Mouse (Mus musculus): ENCODE results near the gene Ptges3l.
"Not testable (repeated sequence)": the region's sequence is repeated elsewhere in the genome, so short reads cannot be mapped to it uniquely, and the experiment has no call there.

The Ptges3l gene

GRCm38 (mm10) chr11:101457631-101458030 is 32.5 kb upstream of the Ptges3l start:
- DNase-seq (ENCODE audit: low spot score in 2 of 2): no peak

- DNase-seq (ENCODE audit: low spot score in 2 of 2): no peak
Measured at GRCm38 (mm10) chr11:101455627-101456026, 30.5 kb upstream of the Ptges3l start.

DNA sequence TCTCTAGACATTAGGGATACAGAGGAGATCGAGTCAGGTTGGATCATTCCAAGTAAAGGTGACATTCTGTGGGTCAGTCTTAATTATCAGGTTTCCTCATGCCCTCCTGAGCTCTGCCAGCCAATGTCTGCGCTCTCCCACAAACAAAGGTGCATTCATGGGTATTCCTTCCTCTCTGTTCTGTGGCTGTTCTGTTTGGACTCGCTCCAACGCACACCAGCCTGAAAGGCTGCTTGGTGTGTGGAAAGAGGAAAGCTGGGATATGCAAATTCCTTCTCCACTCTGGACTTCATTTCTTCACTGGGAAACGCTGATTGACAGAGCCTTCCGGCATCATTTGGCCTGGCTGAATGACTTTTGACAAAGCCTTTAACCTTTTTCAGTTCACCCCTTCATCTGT is 29.6 kb upstream of the Ptges3l start:
- DNase-seq (ENCODE audit: low spot score in 2 of 2): no peak

DNA sequence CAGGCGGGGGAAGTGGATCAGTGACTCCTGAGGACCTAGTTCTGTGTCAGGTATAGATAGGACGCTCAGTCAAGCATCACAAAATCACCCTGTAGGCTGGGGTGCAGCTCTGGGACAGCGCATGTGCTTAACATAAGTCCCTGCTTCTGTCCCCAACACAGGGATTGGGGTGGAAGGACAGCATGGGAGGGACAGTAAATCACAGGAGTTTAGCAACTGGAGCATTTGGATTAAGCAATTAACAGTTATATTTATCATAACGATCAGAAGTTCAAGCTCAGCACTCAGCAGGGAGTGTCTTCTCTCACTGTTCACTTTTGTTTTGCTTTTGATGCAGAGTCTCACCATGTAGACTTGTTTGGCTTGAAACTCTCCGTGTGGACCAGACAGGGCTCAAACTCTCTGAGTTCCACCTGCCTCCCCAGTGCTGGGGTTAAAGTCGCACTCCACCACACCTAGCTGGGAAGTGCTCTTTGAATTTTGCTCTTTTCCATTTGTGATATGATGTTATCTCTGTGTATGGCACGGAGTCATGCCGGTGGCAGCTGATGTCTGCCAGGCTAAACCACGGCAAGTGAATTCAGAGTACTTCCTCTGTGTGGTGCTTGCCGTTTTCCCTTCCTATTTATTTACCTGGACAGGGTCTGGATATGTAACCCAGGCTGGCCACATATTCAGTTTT is 27.1 kb upstream of the Ptges3l start:
- no peak for DNase-seq (ENCODE audit: low spot score in 2 of 2)

- no peak for DNase-seq (ENCODE audit: low spot score in 2 of 2)
Measured at GRCm38 (mm10) chr11:101451536-101451935, 26.4 kb upstream of the Ptges3l start.

DNA sequence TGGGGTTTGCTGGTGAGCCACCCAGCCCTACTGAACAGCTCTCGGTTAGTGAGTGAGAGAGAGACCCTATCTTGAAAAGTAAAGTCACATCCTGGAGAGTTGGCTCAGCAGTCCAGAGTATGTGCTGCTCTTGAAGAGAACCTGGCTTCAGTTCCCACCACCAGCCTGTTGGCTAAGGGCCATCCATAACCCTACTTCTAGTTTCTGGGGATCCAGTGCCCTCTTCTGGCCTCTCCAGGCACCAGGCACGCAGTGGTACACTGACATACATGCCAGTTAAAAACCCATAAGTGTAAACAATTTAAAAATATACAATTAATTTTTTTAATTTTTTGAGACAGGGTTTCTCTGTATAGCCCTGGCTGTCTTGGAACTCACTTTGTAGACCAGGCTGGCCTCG is 25.3 kb upstream of the Ptges3l start:
- no peak for DNase-seq (ENCODE audit: low spot score in 2 of 2)

GRCm38 (mm10) chr11:101449596-101449995 is 24.5 kb upstream of the Ptges3l start:
- not testable (repeated sequence) for DNase-seq (ENCODE audit: low spot score in 2 of 2)

DNA sequence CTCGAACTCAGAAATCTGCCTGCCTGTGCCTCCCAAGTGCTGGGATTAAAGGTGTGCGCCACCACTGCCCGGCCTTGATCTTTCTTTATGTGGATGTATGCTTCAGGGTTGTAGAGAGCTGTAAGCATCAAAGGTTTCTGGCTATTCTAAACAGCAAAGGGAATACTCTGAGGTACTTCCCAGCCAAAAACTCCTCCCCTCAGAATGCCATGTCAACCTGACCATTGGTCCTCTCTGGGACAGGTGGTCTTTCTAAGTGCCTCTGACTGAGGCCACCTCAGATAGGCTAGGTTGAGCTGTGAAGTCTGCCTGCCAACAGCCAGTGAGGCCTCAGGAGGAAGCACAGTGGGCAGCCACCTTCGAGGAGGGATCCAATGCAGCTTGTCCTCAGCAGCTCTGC is 23.8 kb upstream of the Ptges3l start:
- DNase-seq (ENCODE audit: low spot score in 2 of 2): no peak

- DNase-seq (ENCODE audit: low spot score in 2 of 2): no peak
Measured at GRCm38 (mm10) chr11:101448274-101448746, 23.2 kb upstream of the Ptges3l start, which contains the start of gene Ifi35. Gene Ifi35 (plus strand): TSS chr11:101448407.

- no peak for DNase-seq (ENCODE audit: low spot score in 2 of 2)
Measured at GRCm38 (mm10) chr11:101447786-101448185, 22.7 kb upstream of the Ptges3l start.

DNA sequence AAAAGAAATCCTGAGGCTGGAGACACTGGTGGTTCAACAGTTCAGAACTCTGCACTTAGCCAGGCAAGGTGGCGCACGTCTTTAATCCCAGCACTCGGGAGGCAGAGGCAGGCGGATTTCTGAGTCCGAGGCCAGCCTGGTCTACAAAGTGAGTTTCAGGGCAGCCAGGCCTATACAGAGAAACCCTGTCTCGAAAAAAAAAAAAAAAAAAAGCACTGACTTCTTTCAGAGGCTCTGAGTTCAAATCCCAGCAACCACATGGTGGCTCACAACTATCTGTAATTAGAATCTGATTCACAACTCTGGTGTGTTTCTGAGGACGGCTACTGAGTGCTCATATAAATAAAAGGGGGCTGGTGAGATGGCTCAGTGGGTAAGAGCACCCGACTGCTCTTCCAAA is 21.7 kb upstream of the Ptges3l start:
- DNase-seq (ENCODE audit: low spot score in 2 of 2): not testable (repeated sequence)

GRCm38 (mm10) chr11:101446319-101446718 is 21.2 kb upstream of the Ptges3l start:
- no peak for DNase-seq (ENCODE audit: low spot score in 2 of 2)

DNA sequence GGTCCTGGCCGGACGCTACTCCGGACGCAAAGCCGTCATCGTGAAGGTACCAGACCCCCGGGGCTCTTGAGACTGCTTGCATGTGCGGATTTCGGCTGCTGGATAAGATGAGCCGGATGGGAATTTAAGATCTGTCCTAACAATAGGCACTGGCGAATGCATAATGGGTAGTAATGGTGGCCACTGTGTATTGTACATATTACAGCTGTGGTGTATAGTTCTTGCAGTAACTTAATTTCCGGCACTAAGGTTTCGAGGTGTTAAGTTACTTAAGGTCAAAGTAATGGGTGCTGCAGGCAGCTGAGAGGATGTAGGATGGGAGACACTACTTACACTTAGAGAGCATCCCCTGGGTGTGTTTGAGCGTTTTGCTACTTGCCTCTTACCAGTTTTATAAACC is 17.6 kb upstream of the Ptges3l start:
- DNase-seq (ENCODE audit: low spot score in 2 of 2): no peak

- peak; percentile 95 to 98 for DNase-seq (ENCODE audit: low spot score in 2 of 2)
Measured at GRCm38 (mm10) chr11:101442127-101442693, 17.1 kb upstream of the Ptges3l start, which contains the start of gene Rpl27. Gene Rpl27 (plus strand): TSS chr11:101442298.

- DNase-seq (ENCODE audit: low spot score in 2 of 2): not testable (repeated sequence)
Measured at GRCm38 (mm10) chr11:101441450-101442126, 16.5 kb upstream of the Ptges3l start.

DNA sequence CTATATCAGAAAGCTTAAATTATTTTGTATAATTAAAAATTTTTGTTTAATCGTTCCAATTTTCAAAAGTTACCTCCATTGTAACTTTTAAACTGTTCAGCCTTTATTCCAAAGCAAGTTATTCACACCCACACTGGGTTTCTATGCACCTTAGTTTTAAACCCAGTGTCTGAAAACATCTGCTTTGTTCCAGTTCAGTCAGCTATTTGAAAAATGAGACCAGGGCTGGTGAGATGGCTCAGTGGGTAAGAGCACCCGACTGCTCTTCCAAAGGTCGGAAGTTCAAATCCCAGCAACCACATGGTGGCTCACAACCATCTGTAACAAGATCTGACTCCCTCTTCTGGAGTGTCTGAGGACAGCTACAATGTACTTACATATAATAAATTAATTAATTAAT is 12.9 kb upstream of the Ptges3l start:
- not testable (repeated sequence) for DNase-seq (ENCODE audit: low spot score in 2 of 2)

DNA sequence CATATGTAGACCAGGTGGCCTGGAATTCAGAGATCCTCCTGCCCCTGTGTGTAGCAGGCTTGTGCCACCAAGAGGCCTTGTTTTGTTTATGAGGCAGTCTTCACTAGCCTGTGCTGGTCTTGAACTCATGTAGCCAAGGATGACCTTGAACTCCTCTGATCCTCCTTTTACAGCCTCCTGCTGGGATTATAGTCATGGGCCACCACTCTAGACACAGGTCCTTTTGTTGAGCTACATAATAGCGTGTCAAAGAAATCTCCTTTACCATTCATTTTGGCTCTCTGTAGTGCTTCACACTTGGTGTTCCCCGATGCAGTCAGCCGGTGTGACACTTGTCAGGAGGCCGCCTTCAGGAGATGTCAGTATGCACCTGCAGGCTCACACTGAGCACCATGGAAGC is 11.8 kb upstream of the Ptges3l start:
- DNase-seq (ENCODE audit: low spot score in 2 of 2): no peak

DNA sequence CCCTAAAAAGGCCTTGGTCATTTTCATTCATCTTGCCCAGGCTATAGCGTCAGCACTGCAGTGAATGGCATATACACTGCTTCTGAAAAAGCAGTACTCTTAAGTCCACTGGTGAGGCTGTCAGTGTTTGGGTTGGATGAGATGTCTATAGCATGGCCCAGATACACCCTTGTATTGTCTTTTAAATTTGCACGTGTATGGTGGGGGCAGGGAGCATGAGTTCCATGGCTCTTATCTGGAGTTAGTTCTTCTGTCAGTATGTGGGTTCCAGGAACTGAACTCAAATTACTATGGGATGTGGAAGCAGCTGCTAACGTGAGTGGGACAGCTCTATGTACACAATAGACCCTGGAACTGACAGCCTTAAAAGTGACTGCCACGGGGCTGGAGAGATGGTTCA is 10.7 kb upstream of the Ptges3l start:
- no peak for DNase-seq (ENCODE audit: low spot score in 2 of 2)

- no peak for DNase-seq (ENCODE audit: low spot score in 2 of 2)
Measured at GRCm38 (mm10) chr11:101433396-101433795, 8.3 kb upstream of the Ptges3l start.

- no peak for DNase-seq (ENCODE audit: low spot score in 2 of 2)
Measured at GRCm38 (mm10) chr11:101431327-101431726, 6.2 kb upstream of the Ptges3l start.

- no peak for DNase-seq (ENCODE audit: low spot score in 2 of 2)
Measured at GRCm38 (mm10) chr11:101426165-101426564, 1.0 kb upstream of the Ptges3l start.

GRCm38 (mm10) chr11:101424105-101424851 is 855 bp downstream of the Ptges3l start, which contains the start of gene Gm27029:
Gene Gm27029 (minus strand): TSS chr11:101424796.
- DNase-seq (ENCODE audit: low spot score in 2 of 2): peak; percentile 18 to 63

Data from right cerebral cortex, adult 2 months (tissue).